Mouse (Mus musculus): ENCODE measurements around the gene Gm7102.
"Not testable (repeated sequence)": the region's sequence is repeated elsewhere in the genome, so short reads cannot be mapped to it uniquely, and the experiment has no call there.

Gene Gm7102

GRCm38 (mm10) chr19:61175756-61176324 is at the start of gene Gm7102:
Gene Gm7102, minus strand, starts transcription at chr19:61176309.
- DNase-seq (ENCODE audit: low read depth, low spot score): no peak

- DNase-seq (ENCODE audit: low read depth, low spot score): peak; percentile 10
Measured at GRCm38 (mm10) chr19:61224678-61225525, 48.8 kb upstream of the Gm7102 start.

GRCm38 (mm10) chr19:61223706-61224328 is 47.7 kb upstream of the Gm7102 start:
- peak; percentile 33 for DNase-seq (ENCODE audit: low read depth, low spot score)

GRCm38 (mm10) chr19:61207506-61207905 is 31.4 kb upstream of the Gm7102 start:
- DNase-seq (ENCODE audit: low read depth, low spot score): not testable (repeated sequence)

- DNase-seq (ENCODE audit: low read depth, low spot score): peak; percentile 9
Measured at GRCm38 (mm10) chr19:61199836-61200235, 23.7 kb upstream of the Gm7102 start.

GRCm38 (mm10) chr19:61199316-61199715 is 23.2 kb upstream of the Gm7102 start:
- DNase-seq (ENCODE audit: low read depth, low spot score): peak; percentile 87

- DNase-seq (ENCODE audit: low read depth, low spot score): not testable (repeated sequence)
Measured at GRCm38 (mm10) chr19:61183590-61183989, 7.5 kb upstream of the Gm7102 start, which contains the start of gene Gm6020. Gene Gm6020, plus strand, starts transcription at chr19:61183890.

GRCm38 (mm10) chr19:61151701-61152420 is 24.2 kb downstream of the Gm7102 start:
- DNase-seq (ENCODE audit: low read depth, low spot score): peak; percentile 35

GRCm38 (mm10) chr19:61151372-61151700 is 24.8 kb downstream of the Gm7102 start:
- DNase-seq (ENCODE audit: low read depth, low spot score): peak; percentile 35

GRCm38 (mm10) chr19:61141299-61141698 is 34.8 kb downstream of the Gm7102 start:
- no peak for DNase-seq (ENCODE audit: low read depth, low spot score)

GRCm38 (mm10) chr19:61140342-61141206 is 35.5 kb downstream of the Gm7102 start, which contains the start of gene Zfp950:
Gene Zfp950, minus strand, starts transcription at chr19:61140840.
- peak; percentile 98 for DNase-seq (ENCODE audit: low read depth, low spot score)

- DNase-seq (ENCODE audit: low read depth, low spot score): no peak
Measured at GRCm38 (mm10) chr19:61138655-61139054, 37.5 kb downstream of the Gm7102 start.

- DNase-seq (ENCODE audit: low read depth, low spot score): no peak
Measured at GRCm38 (mm10) chr19:61131096-61131495, 45.0 kb downstream of the Gm7102 start.

Measured in brain, adult 2 months (tissue).